25 mouse cellular contexts compared by ENCODE assay signal in genomic region chr15:79733640-79734039, GRCm38 (mm10). TPM values are rescaled to one million over a fixed set of nuclear protein-coding genes. Genes with fewer than 3 reads are reported as not detected.
DNase-seq lines count a peak whose midpoint lies in the region; ATAC-seq lines count a peak whose summit lies in the region.
"Had no signal": no experiment of that assay in that cellular context is flagged by ENCODE, and none has a peak within 500 bp of the region (broad histone marks: within the 10 kb centered on the region; RNA-seq: fewer than 3 reads in every experiment).

No protein-coding gene starts in this region.

- peaks cover 92% of the 10 kb centered on the region for H3K36me3 ChIP-seq in heart, embryonic 13.5 days
- H3K36me3 ChIP-seq in liver, embryonic 15.5 days (replicated peaks), result peaks cover 69% of the 10 kb centered on the region
- peaks cover 24% of the 10 kb centered on the region for H3K36me3 ChIP-seq in liver, embryonic 11.5 days (ENCODE audit: control insufficient read depth, insufficient read depth, low read length)
- H3K36me3 ChIP-seq in midbrain, embryonic 14.5 days (ENCODE audit: control insufficient read depth, insufficient read depth, low read length), result peaks cover 90% of the 10 kb centered on the region

- no peak overlapping the region for H3K4me2 ChIP-seq in heart, embryonic 13.5 days
- no peak overlapping the region for H3K4me2 ChIP-seq in liver, embryonic 15.5 days
- H3K4me2 ChIP-seq in liver, embryonic 11.5 days, result no peak overlapping the region
- H3K4me2 ChIP-seq in midbrain, embryonic 14.5 days (ENCODE audit: low read length), result no peak overlapping the region
- H3K4me2 ChIP-seq: embryonic facial prominence, embryonic 15.5 days; limb, embryonic 13.5 days; midbrain, embryonic 15.5 days; neural tube, embryonic 13.5 days; stomach, embryonic 15.5 days had no signal

- no peaks in the 10 kb centered on the region for H3K9me3 ChIP-seq in heart, embryonic 13.5 days
- no peaks in the 10 kb centered on the region for H3K9me3 ChIP-seq in liver, embryonic 15.5 days (replicated peaks)
- H3K9me3 ChIP-seq in liver, embryonic 11.5 days (ENCODE audit: control insufficient read depth, low read length), result no peaks in the 10 kb centered on the region
- H3K9me3 ChIP-seq in midbrain, embryonic 14.5 days (ENCODE audit: control insufficient read depth, low read length), result no peaks in the 10 kb centered on the region
- H3K9me3 ChIP-seq: embryonic facial prominence, embryonic 15.5 days; limb, embryonic 13.5 days; midbrain, embryonic 15.5 days; neural tube, embryonic 13.5 days; stomach, embryonic 15.5 days had no signal

- 74% methylated on average over 4 of the region's 4 CpGs for WGBS in heart, embryonic 13.5 days
- WGBS in liver, embryonic 15.5 days (ENCODE audit: insufficient replicate concordance), result 58% methylated on average over 4 of the region's 4 CpGs
- WGBS in liver, embryonic 11.5 days, result 71% methylated on average over 4 of the region's 4 CpGs
- 71% methylated on average over 4 of the region's 4 CpGs for WGBS in midbrain, embryonic 14.5 days

- H3K27me3 ChIP-seq in heart, embryonic 13.5 days (replicated peaks), result no peaks in the 10 kb centered on the region
- no peaks in the 10 kb centered on the region for H3K27me3 ChIP-seq in liver, embryonic 15.5 days
- H3K27me3 ChIP-seq in liver, embryonic 11.5 days (replicated peaks; ENCODE audit: control insufficient read depth, insufficient read depth, low read length), result no peaks in the 10 kb centered on the region
- no peaks in the 10 kb centered on the region for H3K27me3 ChIP-seq in midbrain, embryonic 14.5 days (ENCODE audit: control insufficient read depth, insufficient read depth, low read length)
- H3K27me3 ChIP-seq: embryonic facial prominence, embryonic 15.5 days; limb, embryonic 13.5 days; midbrain, embryonic 15.5 days; neural tube, embryonic 13.5 days; stomach, embryonic 15.5 days had no signal

- H3K4me3 ChIP-seq in heart, embryonic 13.5 days, result no peak overlapping the region
- no peak overlapping the region for H3K4me3 ChIP-seq in liver, embryonic 15.5 days (replicated peaks)
- no peak overlapping the region for H3K4me3 ChIP-seq in liver, embryonic 11.5 days (ENCODE audit: low read depth, low read length)
- no peak overlapping the region for H3K4me3 ChIP-seq in midbrain, embryonic 14.5 days (replicated peaks; ENCODE audit: low read depth, low read length)
- H3K4me3 ChIP-seq: embryonic facial prominence, embryonic 15.5 days; limb, embryonic 13.5 days; midbrain, embryonic 15.5 days; myocyte; neural tube, embryonic 13.5 days; stomach, embryonic 15.5 days had no signal

- H3K4me1 ChIP-seq in heart, embryonic 13.5 days, result peaks cover 21% of the 10 kb centered on the region
- 0 out of 2 replicates have a peak, but pooled peaks cover 7% of the 10 kb centered on the region for H3K4me1 ChIP-seq in liver, embryonic 15.5 days (replicated peaks)
- no peaks in the 10 kb centered on the region for H3K4me1 ChIP-seq in liver, embryonic 11.5 days (replicated peaks; ENCODE audit: control insufficient read depth, insufficient read depth, low read length)
- H3K4me1 ChIP-seq in midbrain, embryonic 14.5 days (ENCODE audit: control insufficient read depth, insufficient read depth, low read length), result no peaks in the 10 kb centered on the region
- H3K4me1 ChIP-seq: stomach, embryonic 15.5 days had no signal

- H3K9ac ChIP-seq in heart, embryonic 13.5 days, result no peak overlapping the region
- no peak overlapping the region for H3K9ac ChIP-seq in liver, embryonic 15.5 days
- no peak overlapping the region for H3K9ac ChIP-seq in liver, embryonic 11.5 days (ENCODE audit: low read depth, low read length)
- H3K9ac ChIP-seq in midbrain, embryonic 14.5 days (replicated peaks; ENCODE audit: low read length), result no peak overlapping the region
- H3K9ac ChIP-seq: embryonic facial prominence, embryonic 15.5 days; limb, embryonic 13.5 days; midbrain, embryonic 15.5 days; neural tube, embryonic 13.5 days; stomach, embryonic 15.5 days had no signal

- H3K27ac ChIP-seq in heart, embryonic 13.5 days (replicated peaks), result peak overlapping the region; percentile 98; the same call in 1 of the 2 replicates
- peak overlapping the region; percentile 22; the same call in 1 of the 2 replicates for H3K27ac ChIP-seq in liver, embryonic 15.5 days (replicated peaks)
- H3K27ac ChIP-seq in liver, embryonic 11.5 days (ENCODE audit: low read depth, low read length), result no peak overlapping the region
- no peak overlapping the region for H3K27ac ChIP-seq in midbrain, embryonic 14.5 days (replicated peaks; ENCODE audit: low read depth, low read length)
- H3K27ac ChIP-seq: embryonic facial prominence, embryonic 15.5 days; hindbrain, postnatal 0 days; limb, embryonic 13.5 days; midbrain, embryonic 15.5 days; neural tube, embryonic 13.5 days; stomach, embryonic 15.5 days had no signal

- no peak for DNase-seq in heart, postnatal 4 days
- no peak for DNase-seq in liver, embryonic 11.5 days (ENCODE audit: low spot score)
- DNase-seq in midbrain, embryonic 14.5 days, result no peak
- DNase-seq: cerebellum, adult 9-11 months; gastrocnemius, postnatal 14 days; kidney, adult 9 months; kidney, postnatal 14 days; lung, adult 2 months; lung, postnatal 14 days; right cerebral cortex, adult 18-20 months; right cerebral cortex, postnatal 4 days; thymus, postnatal 25 days had no signal

- ATAC-seq in heart, embryonic 13.5 days (ENCODE audit: extremely low read depth, insufficient number of reproducible peaks, low FRiP score, low TSS enrichment), result no peak
- no peak for ATAC-seq in liver, embryonic 15.5 days (ENCODE audit: insufficient read depth)
- ATAC-seq in liver, embryonic 11.5 days (replicated peaks; ENCODE audit: low FRiP score), result no peak
- peak; percentile 60 to 72; a peak in 2 of 4 replicates for ATAC-seq in hematopoietic stem cell, adult 5-6 weeks (replicated peaks in 1 of 2; ENCODE audit: insufficient read depth in 1 of 2, low FRiP score in 2 of 2, low TSS enrichment in 1 of 2, low read depth in 1 of 2, poor library complexity in 2 of 2, severe bottlenecking in 2 of 2)
- ATAC-seq in midbrain, embryonic 14.5 days (ENCODE audit: low FRiP score, low TSS enrichment), result no peak
- no peak for ATAC-seq in activated CD4-positive, CD25-positive, alpha-beta regulatory T cell, adult 4 months
- ATAC-seq: forebrain, embryonic 14.5 days; hindbrain, postnatal 0 days; intestine, embryonic 16.5 days; midbrain, embryonic 15.5 days had no signal

RNA-seq across cellular contexts. Expression of gene Sun2, which starts 8.7 kb away (rescaled TPM):
- 4.3 and 5.3 TPM in 2 replicates for polyA plus RNA-seq in heart, embryonic 13.5 days (2015; fragmentation: Nextera tagmentation; extraction: Ambion mirVana)
- total RNA-seq in heart, postnatal 4 days (2021), result 10 to 100 TPM; 54.7 to 62.3 TPM
- polyA plus RNA-seq in liver, embryonic 15.5 days (2015; fragmentation: Nextera tagmentation; extraction: Ambion mirVana), result 2.1 and 2.6 TPM in 2 replicates
- 2.2 and 2.5 TPM in 2 replicates for polyA plus RNA-seq in liver, embryonic 11.5 days (2014; fragmentation: Nextera tagmentation; extraction: Ambion mirVana)
- total RNA-seq in hematopoietic stem cell, adult 5-6 weeks (2017), result 110 and 149 TPM in 2 replicates
- polyA plus RNA-seq in midbrain, embryonic 14.5 days (2014; fragmentation: Nextera tagmentation; extraction: Ambion mirVana), result 7.2 and 7.8 TPM in 2 replicates
- 10 to 100 TPM; 12.7 to 14.3 TPM for polyA plus RNA-seq in activated CD4-positive, CD25-positive, alpha-beta regulatory T cell, adult 4 months (2017; shearing (Covaris generic))

RNA-seq across cellular contexts. Expression of gene Gtpbp1, which starts 43.0 kb away (rescaled TPM):
- polyA plus RNA-seq in heart, embryonic 13.5 days (2015; fragmentation: Nextera tagmentation; extraction: Ambion mirVana), result 27.0 and 29.5 TPM in 2 replicates
- total RNA-seq in heart, postnatal 4 days (2021), result 10 to 100 TPM; 40.2 to 41.9 TPM
- polyA plus RNA-seq in liver, embryonic 15.5 days (2015; fragmentation: Nextera tagmentation; extraction: Ambion mirVana), result 29.9 and 33.5 TPM in 2 replicates
- polyA plus RNA-seq in liver, embryonic 11.5 days (2014; fragmentation: Nextera tagmentation; extraction: Ambion mirVana), result 58.8 and 61.8 TPM in 2 replicates
- total RNA-seq in hematopoietic stem cell, adult 5-6 weeks (2017), result 56.9 and 71.1 TPM in 2 replicates
- 42.5 and 49.5 TPM in 2 replicates for polyA plus RNA-seq in midbrain, embryonic 14.5 days (2014; fragmentation: Nextera tagmentation; extraction: Ambion mirVana)
- 10 to 100 TPM; 21.2 to 24.9 TPM for polyA plus RNA-seq in activated CD4-positive, CD25-positive, alpha-beta regulatory T cell, adult 4 months (2017; shearing (Covaris generic))

RNA-seq across cellular contexts. Expression of gene Dnal4, which starts 44.0 kb away (rescaled TPM):
- 35.6 and 37.5 TPM in 2 replicates for polyA plus RNA-seq in heart, embryonic 13.5 days (2015; fragmentation: Nextera tagmentation; extraction: Ambion mirVana)
- total RNA-seq in heart, postnatal 4 days (2021), result 10 to 100 TPM; 22.3 to 25.1 TPM
- 7.7 and 9.0 TPM in 2 replicates for polyA plus RNA-seq in liver, embryonic 15.5 days (2015; fragmentation: Nextera tagmentation; extraction: Ambion mirVana)
- 25.0 and 28.6 TPM in 2 replicates for polyA plus RNA-seq in liver, embryonic 11.5 days (2014; fragmentation: Nextera tagmentation; extraction: Ambion mirVana)
- total RNA-seq in hematopoietic stem cell, adult 5-6 weeks (2017), result 8.3 and 18.0 TPM in 2 replicates
- 77.8 and 83.8 TPM in 2 replicates for polyA plus RNA-seq in midbrain, embryonic 14.5 days (2014; fragmentation: Nextera tagmentation; extraction: Ambion mirVana)
- 1 to 10 TPM; 5.3 to 6.9 TPM for polyA plus RNA-seq in activated CD4-positive, CD25-positive, alpha-beta regulatory T cell, adult 4 months (2017; shearing (Covaris generic))

RNA-seq across cellular contexts. Expression of gene Josd1, which starts 45.9 kb away (rescaled TPM):
- 19.8 and 20.4 TPM in 2 replicates for polyA plus RNA-seq in heart, embryonic 13.5 days (2015; fragmentation: Nextera tagmentation; extraction: Ambion mirVana)
- total RNA-seq in heart, postnatal 4 days (2021), result 10 to 100 TPM; 29.8 to 32.5 TPM
- polyA plus RNA-seq in liver, embryonic 15.5 days (2015; fragmentation: Nextera tagmentation; extraction: Ambion mirVana), result 20.1 and 22.3 TPM in 2 replicates
- polyA plus RNA-seq in liver, embryonic 11.5 days (2014; fragmentation: Nextera tagmentation; extraction: Ambion mirVana), result 25.9 and 28.3 TPM in 2 replicates
- 33.6 and 35.1 TPM in 2 replicates for total RNA-seq in hematopoietic stem cell, adult 5-6 weeks (2017)
- polyA plus RNA-seq in midbrain, embryonic 14.5 days (2014; fragmentation: Nextera tagmentation; extraction: Ambion mirVana), result 16.2 and 23.9 TPM in 2 replicates
- polyA plus RNA-seq in activated CD4-positive, CD25-positive, alpha-beta regulatory T cell, adult 4 months (2017; shearing (Covaris generic)), result 1 to 10 TPM; 2.9 to 3.6 TPM

Comparison
In these comparisons a context has a peak if more than half of its experiments do, and no peak if none do; other contexts are left out.
1. H3K27ac ChIP-seq: peak in heart, embryonic 13.5 days (single experiment) and liver, embryonic 15.5 days (single experiment); none in liver, embryonic 11.5 days (single experiment) and midbrain, embryonic 14.5 days (single experiment).
2. ATAC-seq: peak in hematopoietic stem cell, adult 5-6 weeks (2 of 2); none in heart, embryonic 13.5 days (single experiment), liver, embryonic 15.5 days (single experiment), liver, embryonic 11.5 days (single experiment), midbrain, embryonic 14.5 days (single experiment) and activated CD4-positive, CD25-positive, alpha-beta regulatory T cell, adult 4 months (single experiment).